Mouse (Mus musculus) embryonic facial prominence, embryonic 12.5 days (tissue): ENCODE results near the gene Olfm3. TPM values are rescaled to one million over a fixed set of nuclear protein-coding genes. Genes with fewer than 3 reads are reported as not detected.

Experiments used
- ATAC-seq: fragments of 200-750 bp; cut with Nextera tagmentation; 2 replicates; pipeline ENCODE4 v1.8.0; 2017; ENCODE audit not compliant: insufficient number of reproducible peaks, insufficient read depth, low FRiP score, low TSS enrichment
- H3K27ac ChIP-seq: fragments of 300-500 bp; sonication (generic); 2 replicates; pipeline ENCODE4 v1.5.1; 2016; ENCODE audit warnings: mild to moderate bottlenecking
- H3K27me3 ChIP-seq: fragments of 300-500 bp; sonication (generic); 2 replicates; pipeline ENCODE4 v1.6.1; 2016; ENCODE audit warnings: mild to moderate bottlenecking, moderate library complexity
- H3K36me3 ChIP-seq: fragments of 300-500 bp; sonication (generic); 2 replicates; pipeline ENCODE4 v1.6.1; 2016; ENCODE audit warnings: mild to moderate bottlenecking
- H3K4me1 ChIP-seq: fragments of 300-500 bp; sonication (generic); 2 replicates; pipeline ENCODE4 v1.6.1; 2016
- H3K4me2 ChIP-seq: fragments of 300-500 bp; sonication (generic); replicated peaks from 2 replicates; pipeline ENCODE4 v1.6.1; 2016; ENCODE audit warnings: mild to moderate bottlenecking, moderate library complexity
- H3K4me3 ChIP-seq: fragments of 300-500 bp; sonication (generic); 2 replicates; pipeline ENCODE4 v1.5.1; 2016; ENCODE audit warnings: mild to moderate bottlenecking
- H3K9ac ChIP-seq: fragments of 300-500 bp; sonication (generic); 2 replicates; pipeline ENCODE4 v1.6.1; 2016; ENCODE audit warnings: mild to moderate bottlenecking, moderate library complexity
- H3K9me3 ChIP-seq: fragments of 300-500 bp; sonication (generic); 2 replicates; pipeline ENCODE4 v1.6.1; 2016; ENCODE audit warnings: mild to moderate bottlenecking, moderate library complexity
- WGBS: fragments of 180-500 bp; shearing (Covaris S2); methylation state at CpG from one replicate; pipeline ENCODE4 v1.1.7; 2016; 5-methylcytosine and 5-hydroxymethylcytosine counted together
- polyA plus RNA-seq: library from polyadenylated mRNA; unstranded; fragments of >200 nt; fragmentation: Nextera tagmentation; extraction: Ambion mirVana; gene quantifications from 2 replicates; pipeline ENCODE4 v1.2.1, GENCODE M21; 2016

Olfm3 gene
- polyA plus RNA-seq: 0.63 and 0.65 TPM in 2 replicates

- H3K36me3 ChIP-seq: no peaks in the 10 kb centered on the region
- H3K4me3 ChIP-seq: 0 out of 2 replicates have a peak within 1 kb of the TSS, but pooled peaks have one; percentile 12
- H3K27me3 ChIP-seq: 0 out of 2 replicates have a peak, but pooled peaks cover 5% of the 10 kb centered on the region
- peak within 1 kb of the TSS; percentile 46 for H3K4me2 ChIP-seq
- H3K9ac ChIP-seq: no peak within 1 kb of the TSS
- no peaks in the 10 kb centered on the region for H3K4me1 ChIP-seq
- H3K9me3 ChIP-seq: no peaks in the 10 kb centered on the region
- 5% methylated on average over 21 of the region's 21 CpGs for WGBS
- no peak within 1 kb of the TSS for H3K27ac ChIP-seq
- peak; percentile 60; the same call in 1 of the 2 replicates for ATAC-seq
These were observed at the start of gene Olfm3 for GRCm38 (mm10) chr3:114903924-114904438. Gene Olfm3 (plus strand): TSS chr3:114904078.

GRCm38 (mm10) chr3:114889764-114890163, 14.1 kb upstream of the Olfm3 start:
- Histone ChIP-seq H3K4me1 (no peaks in the 10 kb centered on the region), H3K9me3 (no peaks in the 10 kb centered on the region), H3K9ac (no peak overlapping the region), H3K27me3 (no peaks in the 10 kb centered on the region), H3K4me3 (no peak overlapping the region), H3K27ac (no peak overlapping the region), H3K4me2 (no peak overlapping the region), H3K36me3 (no peaks in the 10 kb centered on the region)
- 79% methylated on average over 3 of the region's 3 CpGs for WGBS
- no peak for ATAC-seq

DNA sequence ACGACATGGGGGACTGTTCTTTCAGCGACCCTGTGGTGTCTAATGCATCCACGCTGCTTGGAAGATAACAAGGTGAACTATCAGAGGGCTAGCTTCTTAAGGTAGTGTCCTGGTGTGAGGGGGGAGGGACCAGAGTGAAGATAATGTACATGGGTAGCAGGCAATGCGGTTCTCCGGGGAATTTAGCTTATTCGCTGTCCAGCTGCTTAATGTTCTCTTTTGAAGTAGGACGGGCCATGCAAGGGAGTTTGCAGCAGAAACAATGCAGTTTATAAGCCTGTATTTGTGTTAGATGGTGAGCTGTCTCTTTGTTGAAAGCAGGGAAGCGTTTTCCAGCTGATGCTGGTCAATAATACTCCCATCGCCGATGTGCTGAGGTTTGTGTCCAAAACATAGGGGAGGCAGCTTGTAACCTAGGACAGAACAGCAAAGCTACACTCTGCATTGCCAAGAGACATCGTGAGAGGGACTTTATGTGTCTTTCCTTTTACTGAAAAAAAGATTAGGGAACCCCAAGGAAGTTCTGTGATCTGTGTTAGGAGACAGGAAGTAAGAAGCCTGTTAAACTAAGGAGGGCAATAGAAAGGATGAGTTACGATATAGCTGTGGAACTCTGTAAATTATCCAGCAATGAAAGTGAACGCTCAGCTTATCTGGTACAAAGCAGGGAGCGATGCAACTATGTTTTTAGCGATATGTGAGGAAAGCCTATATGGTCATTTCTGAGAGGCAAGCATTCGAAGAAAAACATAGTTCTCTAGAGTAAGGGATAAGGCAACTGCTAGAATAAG, 950 bp downstream of the Olfm3 start:
- Histone ChIP-seq H3K27me3 (0 out of 2 replicates have a peak, but pooled peaks cover 5% of the 10 kb centered on the region), H3K36me3 (no peaks in the 10 kb centered on the region), H3K9ac (no peak overlapping the region), H3K4me1 (no peaks in the 10 kb centered on the region), H3K27ac (no peak overlapping the region), H3K4me3 (0 out of 2 replicates have a peak overlapping the region, but pooled peaks have one; percentile 12), H3K4me2 (peak overlapping the region; percentile 46), H3K9me3 (no peaks in the 10 kb centered on the region)
- WGBS: 23% methylated on average over 16 of the region's 16 CpGs
- no peak for ATAC-seq

DNA sequence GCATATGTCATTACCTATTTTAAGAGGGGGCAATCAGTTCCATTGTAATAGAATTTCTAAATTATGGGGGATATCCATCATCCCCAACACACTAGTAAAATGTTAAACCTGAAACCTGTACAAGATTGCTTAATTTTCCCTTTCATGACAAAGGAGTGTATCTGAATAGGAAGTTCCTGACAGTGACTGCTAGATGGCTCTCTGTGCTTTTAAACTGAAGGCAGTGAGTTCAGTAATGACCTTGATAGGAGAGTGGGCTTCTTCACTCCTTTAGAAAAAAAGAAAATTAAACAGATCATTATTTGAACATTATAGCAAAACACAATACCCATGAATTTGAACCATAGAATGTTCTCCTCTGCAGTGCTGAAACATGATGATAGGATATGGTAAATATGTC, 3.7 kb downstream of the Olfm3 start:
- Histone ChIP-seq H3K36me3 (no peaks in the 10 kb centered on the region), H3K27ac (no peak overlapping the region), H3K9me3 (no peaks in the 10 kb centered on the region), H3K4me3 (no peak overlapping the region), H3K4me2 (no peak overlapping the region), H3K27me3 (0 out of 2 replicates have a peak, but pooled peaks cover 5% of the 10 kb centered on the region), H3K4me1 (no peaks in the 10 kb centered on the region), H3K9ac (no peak overlapping the region)
- ATAC-seq: no peak

GRCm38 (mm10) chr3:114908846-114909245, 5.0 kb downstream of the Olfm3 start:
- no peak for ATAC-seq
- Histone ChIP-seq H3K27me3 (0 out of 2 replicates have a peak, but pooled peaks cover 5% of the 10 kb centered on the region), H3K4me1 (no peaks in the 10 kb centered on the region), H3K36me3 (no peaks in the 10 kb centered on the region), H3K4me3 (no peak overlapping the region), H3K4me2 (no peak overlapping the region), H3K9ac (no peak overlapping the region), H3K9me3 (no peaks in the 10 kb centered on the region), H3K27ac (no peak overlapping the region)
- 87% methylated on average over 3 of the region's 3 CpGs for WGBS

DNA sequence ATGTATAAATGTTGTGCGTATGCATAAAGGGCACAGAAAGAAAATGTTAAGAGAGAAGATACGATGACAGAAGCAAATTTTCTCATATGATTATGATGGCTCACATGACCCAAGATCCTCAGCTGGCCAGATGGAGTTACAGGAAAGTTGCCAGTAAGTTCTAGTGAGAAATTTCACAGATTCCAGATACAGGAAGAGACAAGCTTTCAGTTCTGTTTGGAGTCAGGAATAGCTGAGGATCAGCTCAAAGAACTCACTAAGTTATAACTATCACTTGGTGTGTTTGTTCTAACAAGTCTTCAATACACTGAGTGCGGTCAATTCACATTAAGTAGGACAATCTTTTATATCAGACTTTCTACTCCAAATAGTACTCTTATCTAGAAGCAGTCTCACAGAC, 16.2 kb downstream of the Olfm3 start:
- Histone ChIP-seq H3K9ac (no peak overlapping the region), H3K9me3 (no peaks in the 10 kb centered on the region), H3K27me3 (no peaks in the 10 kb centered on the region), H3K4me1 (no peaks in the 10 kb centered on the region), H3K27ac (no peak overlapping the region), H3K4me2 (no peak overlapping the region), H3K36me3 (no peaks in the 10 kb centered on the region), H3K4me3 (no peak overlapping the region)
- ATAC-seq: no peak
- WGBS: 87% methylated on average over 3 of the region's 3 CpGs

DNA sequence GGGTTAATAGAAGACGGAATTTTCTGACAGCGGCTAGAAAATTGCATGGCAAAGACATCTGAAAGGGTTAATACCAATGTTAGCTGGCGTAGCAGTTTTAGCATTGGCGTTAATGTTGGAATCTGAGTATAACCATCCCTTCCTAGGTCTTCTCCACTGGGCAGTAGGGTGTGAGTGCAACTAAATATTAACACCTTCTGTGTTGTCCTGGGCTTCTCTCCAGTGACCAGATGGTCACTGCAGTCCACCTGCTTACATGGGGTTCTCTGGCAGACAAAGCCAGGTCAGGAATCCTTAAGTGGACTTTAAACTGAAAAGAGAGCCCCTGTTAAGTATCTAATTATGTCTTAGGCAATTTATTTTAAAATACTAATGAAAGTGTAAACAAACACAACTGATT, 25.7 kb downstream of the Olfm3 start:
- no peak overlapping the region for H3K4me3 ChIP-seq
- H3K9me3 ChIP-seq: no peaks in the 10 kb centered on the region
- 79% methylated on average over 4 of the region's 4 CpGs for WGBS
- H3K4me2 ChIP-seq: no peak overlapping the region
- no peaks in the 10 kb centered on the region for H3K4me1 ChIP-seq
- no peak overlapping the region for H3K9ac ChIP-seq
- no peaks in the 10 kb centered on the region for H3K27me3 ChIP-seq
- no peak overlapping the region for H3K27ac ChIP-seq
- no peak for ATAC-seq
- H3K36me3 ChIP-seq: no peaks in the 10 kb centered on the region

DNA sequence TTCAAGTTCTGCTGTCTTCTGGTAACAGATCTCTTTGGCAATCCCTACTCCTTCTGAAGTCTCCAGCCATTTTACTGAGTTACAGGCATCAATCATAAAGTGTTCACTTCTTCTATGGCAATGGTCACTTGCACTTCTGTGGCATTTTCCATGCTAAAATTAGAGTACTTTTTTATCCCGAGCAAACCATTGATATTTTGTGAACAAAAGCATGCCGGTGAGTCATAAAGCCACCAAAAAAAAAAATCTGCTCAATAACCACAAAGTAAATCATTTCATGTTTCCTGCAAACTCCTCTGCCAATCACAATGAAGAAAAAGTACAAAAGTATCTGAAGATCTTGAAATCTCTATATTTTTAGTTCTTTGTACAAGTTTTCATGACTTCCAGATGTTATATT, 26.5 kb downstream of the Olfm3 start:
- Histone ChIP-seq H3K9me3 (no peaks in the 10 kb centered on the region), H3K4me1 (no peaks in the 10 kb centered on the region), H3K36me3 (no peaks in the 10 kb centered on the region), H3K27me3 (no peaks in the 10 kb centered on the region), H3K27ac (no peak overlapping the region), H3K4me3 (no peak overlapping the region), H3K9ac (no peak overlapping the region), H3K4me2 (no peak overlapping the region)
- WGBS: 67% methylated on average over 2 of the region's 2 CpGs
- ATAC-seq: no peak

DNA sequence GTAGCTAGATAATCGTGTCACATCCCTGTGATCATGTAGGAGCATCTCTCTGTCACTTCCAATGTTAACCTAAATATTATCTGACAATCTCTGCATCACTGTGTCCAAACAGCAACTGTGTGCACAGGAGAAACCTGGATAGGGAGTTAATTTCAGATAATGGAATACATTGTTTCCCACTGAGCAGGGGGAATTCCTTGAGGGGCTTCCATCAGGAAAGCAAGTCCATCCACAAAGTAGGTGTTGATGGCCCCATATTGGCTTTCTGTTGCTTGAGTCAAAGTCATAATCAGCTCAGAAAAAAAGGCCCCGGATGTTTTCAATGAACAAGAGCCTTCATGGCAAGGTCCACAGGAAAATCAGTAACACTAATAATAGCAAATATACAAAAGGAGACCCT, 26.9 kb downstream of the Olfm3 start:
- Histone ChIP-seq H3K4me2 (no peak overlapping the region), H3K9me3 (no peaks in the 10 kb centered on the region), H3K9ac (no peak overlapping the region), H3K4me3 (no peak overlapping the region), H3K27me3 (no peaks in the 10 kb centered on the region), H3K4me1 (no peaks in the 10 kb centered on the region), H3K36me3 (no peaks in the 10 kb centered on the region), H3K27ac (no peak overlapping the region)
- WGBS: 77% methylated on average over 2 of the region's 2 CpGs
- no peak for ATAC-seq

- no peak overlapping the region for H3K9ac ChIP-seq
- H3K27me3 ChIP-seq: no peaks in the 10 kb centered on the region
- H3K9me3 ChIP-seq: no peaks in the 10 kb centered on the region
- H3K4me3 ChIP-seq: no peak overlapping the region
- ATAC-seq: no peak
- H3K4me2 ChIP-seq: no peak overlapping the region
- no peaks in the 10 kb centered on the region for H3K36me3 ChIP-seq
- WGBS: 87% methylated on average over 2 of the region's 2 CpGs
- H3K4me1 ChIP-seq: no peaks in the 10 kb centered on the region
- H3K27ac ChIP-seq: no peak overlapping the region
These were observed 29.0 kb downstream of the Olfm3 start for GRCm38 (mm10) chr3:114932881-114933280.

DNA sequence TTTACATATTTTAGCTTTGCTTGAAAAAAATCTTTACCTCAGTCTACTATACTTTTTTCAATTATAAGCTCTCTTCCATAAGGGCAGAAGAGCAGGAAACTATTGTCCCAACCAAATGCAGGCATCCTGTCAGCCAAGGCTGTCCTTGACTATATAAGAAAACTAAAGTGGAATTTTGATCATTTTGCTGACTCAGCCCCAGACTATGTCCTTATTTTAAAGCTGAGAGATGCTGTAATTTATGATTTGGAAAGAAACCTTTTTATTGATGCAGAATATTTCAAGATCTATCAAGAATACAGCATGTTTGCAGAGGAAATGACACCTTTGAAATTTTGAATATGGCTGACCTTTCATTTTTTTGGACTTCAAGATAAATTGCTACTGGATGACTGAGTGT, 51.0 kb downstream of the Olfm3 start:
- no peak for ATAC-seq
- no peak overlapping the region for H3K9ac ChIP-seq

GRCm38 (mm10) chr3:114959311-114959967, 55.6 kb downstream of the Olfm3 start:
- Histone ChIP-seq H3K27ac (no peak overlapping the region), H3K4me3 (no peak overlapping the region), H3K27me3 (no peaks in the 10 kb centered on the region), H3K4me2 (no peak overlapping the region), H3K9ac (no peak overlapping the region), H3K4me1 (no peaks in the 10 kb centered on the region), H3K36me3 (no peaks in the 10 kb centered on the region), H3K9me3 (no peaks in the 10 kb centered on the region)
- no peak for ATAC-seq
- WGBS: 52% methylated on average over 7 of the region's 7 CpGs

More for the DNA sequence above, 51.0 kb downstream of the Olfm3 start:
- no peaks in the 10 kb centered on the region for H3K36me3 ChIP-seq
- H3K4me1 ChIP-seq: no peaks in the 10 kb centered on the region
- no peaks in the 10 kb centered on the region for H3K9me3 ChIP-seq
- no peaks in the 10 kb centered on the region for H3K27me3 ChIP-seq
- H3K27ac ChIP-seq: no peak overlapping the region
- H3K4me3 ChIP-seq: no peak overlapping the region
- H3K4me2 ChIP-seq: no peak overlapping the region
